Mouse (Mus musculus) splenic B cell, adult 2 months (primary cell): ENCODE measurements around the gene Elovl6.
A peak's percentile ranks its signal among the peaks of the same experiment; 100 is the strongest.

ENCODE experiments used
- DNase-seq: peaks from one replicate; pipeline ENCODE4 v3.0.0-alpha.2; 2011; ENCODE audit warnings: low read depth, low spot score
- H3K27me3 ChIP-seq: 2 replicates; pipeline ENCODE4 v1.6.1; 2012; ENCODE audit warnings: mild to moderate bottlenecking, low read length, moderate library complexity, mixed read lengths; ENCODE audit not compliant: control insufficient read depth, poor library complexity, insufficient read depth, severe bottlenecking
- H3K36me3 ChIP-seq: 2 replicates; pipeline ENCODE4 v1.6.1; 2012; ENCODE audit warnings: mild to moderate bottlenecking, low read length, moderate library complexity, mixed read lengths; ENCODE audit not compliant: control insufficient read depth, poor library complexity, insufficient read depth, severe bottlenecking

The Elovl6 gene

GRCm38 (mm10) chr3:129620802-129621201 lies 88.6 kb downstream of the Elovl6 start:
- H3K27me3 ChIP-seq: no peaks in the 10 kb centered on the region
- DNase-seq: no peak
- H3K36me3 ChIP-seq: no peaks in the 10 kb centered on the region; the same call in 1 of the 2 replicates

DNA sequence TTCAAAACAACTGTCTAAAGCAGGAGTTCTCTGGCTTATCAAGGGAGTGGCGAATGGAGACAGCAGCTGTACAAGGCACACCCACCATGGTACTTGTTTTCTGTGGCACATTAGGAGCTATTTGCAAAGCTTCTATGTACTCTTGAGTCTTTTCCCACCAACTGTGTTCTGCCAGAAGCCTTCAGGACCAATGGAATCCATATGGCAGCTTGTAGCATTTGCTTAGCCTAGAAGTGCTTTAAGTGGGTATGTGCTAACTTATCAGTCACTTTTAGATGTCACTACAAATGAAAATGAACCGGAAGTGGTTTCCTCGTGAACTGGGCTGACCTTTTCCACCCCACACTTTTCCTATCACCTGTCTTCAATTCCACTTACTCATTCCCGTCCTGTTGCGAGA lies 89.1 kb downstream of the Elovl6 start:
- H3K27me3 ChIP-seq: no peaks in the 10 kb centered on the region
- no peak for DNase-seq
- no peaks in the 10 kb centered on the region; the same call in 1 of the 2 replicates for H3K36me3 ChIP-seq

GRCm38 (mm10) chr3:129622120-129622519 lies 90.0 kb downstream of the Elovl6 start:
- DNase-seq: peak; percentile 26
- Histone ChIP-seq H3K27me3 (no peaks in the 10 kb centered on the region), H3K36me3 (no peaks in the 10 kb centered on the region; the same call in 1 of the 2 replicates)

DNA sequence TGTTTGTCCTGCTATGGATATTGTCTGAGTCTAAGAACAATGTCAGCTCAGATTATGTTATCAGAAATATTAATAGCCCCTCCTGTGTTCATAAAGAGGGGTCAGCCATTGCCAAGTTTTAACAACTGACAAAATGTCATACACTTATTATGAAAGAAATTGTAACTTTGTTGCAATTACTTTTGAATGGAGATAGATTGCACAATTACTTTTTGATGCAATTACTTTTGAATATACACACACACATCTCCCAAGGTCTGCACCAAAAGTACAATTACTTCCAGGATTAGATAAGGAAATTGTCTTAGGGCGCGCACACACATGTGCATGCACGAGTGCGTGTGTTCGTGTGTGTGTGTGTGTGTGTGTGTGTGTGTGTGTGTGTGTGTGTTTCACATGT lies 90.5 kb downstream of the Elovl6 start:
- DNase-seq: no peak
- Histone ChIP-seq H3K36me3 (no peaks in the 10 kb centered on the region), H3K27me3 (no peaks in the 10 kb centered on the region)

DNA sequence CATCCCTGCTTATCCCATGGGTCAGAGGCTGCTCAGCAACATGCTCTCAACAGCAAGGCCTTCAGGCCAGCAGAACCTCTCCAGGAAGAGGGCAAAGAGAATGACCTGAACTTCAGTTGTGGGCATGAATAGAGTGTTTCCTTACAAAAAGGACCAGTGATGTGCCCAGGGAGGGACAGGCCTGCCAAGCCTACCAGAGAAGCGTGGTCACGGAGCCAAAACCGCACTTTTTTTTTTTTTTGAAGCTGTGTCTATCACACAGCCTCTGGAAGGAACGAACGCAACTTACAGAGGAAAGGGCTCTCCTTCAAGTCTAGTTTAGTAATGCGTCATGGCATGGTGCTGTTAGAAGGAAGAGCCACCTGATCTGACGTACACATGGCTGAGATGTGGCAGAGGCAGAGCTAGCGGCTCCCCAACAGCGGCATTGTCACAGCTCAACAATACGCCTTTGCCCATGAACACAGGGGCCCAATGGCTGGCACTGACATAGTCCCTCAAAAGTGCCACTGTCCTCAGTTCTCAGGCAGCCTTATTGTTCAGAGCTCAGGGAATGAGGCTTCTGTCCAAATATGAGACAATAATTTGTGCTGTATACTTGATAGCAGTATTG lies 92.1 kb downstream of the Elovl6 start:
- Histone ChIP-seq H3K27me3 (no peaks in the 10 kb centered on the region), H3K36me3 (no peaks in the 10 kb centered on the region)
- no peak for DNase-seq

- H3K36me3 ChIP-seq: no peaks in the 10 kb centered on the region
- no peak for DNase-seq
These were observed 95.1 kb downstream of the Elovl6 start for GRCm38 (mm10) chr3:129627281-129627680.

GRCm38 (mm10) chr3:129631018-129631417 lies 98.9 kb downstream of the Elovl6 start:
- no peaks in the 10 kb centered on the region for H3K27me3 ChIP-seq
- H3K36me3 ChIP-seq: no peaks in the 10 kb centered on the region
- DNase-seq: no peak

More at GRCm38 (mm10) chr3:129627281-129627680, 95.1 kb downstream of the Elovl6 start:
- H3K27me3 ChIP-seq: no peaks in the 10 kb centered on the region

GRCm38 (mm10) chr3:129631857-129632256 lies 99.7 kb downstream of the Elovl6 start:
- no peak for DNase-seq
- Histone ChIP-seq H3K36me3 (no peaks in the 10 kb centered on the region), H3K27me3 (no peaks in the 10 kb centered on the region)

- Histone ChIP-seq H3K36me3 (no peaks in the 10 kb centered on the region), H3K27me3 (no peaks in the 10 kb centered on the region)
- DNase-seq: no peak
These were observed 101.4 kb downstream of the Elovl6 start for GRCm38 (mm10) chr3:129633518-129633917.

- peak; percentile 16 for DNase-seq
- Histone ChIP-seq H3K36me3 (no peaks in the 10 kb centered on the region), H3K27me3 (no peaks in the 10 kb centered on the region)
These were observed 102.2 kb downstream of the Elovl6 start for GRCm38 (mm10) chr3:129634260-129634901.

- DNase-seq: no peak
- H3K27me3 ChIP-seq: no peaks in the 10 kb centered on the region
These were observed 105.3 kb downstream of the Elovl6 start for GRCm38 (mm10) chr3:129637446-129637845.

GRCm38 (mm10) chr3:129639701-129640100 lies 107.5 kb downstream of the Elovl6 start:
- no peak for DNase-seq
- Histone ChIP-seq H3K36me3 (no peaks in the 10 kb centered on the region), H3K27me3 (no peaks in the 10 kb centered on the region)

More at GRCm38 (mm10) chr3:129637446-129637845, 105.3 kb downstream of the Elovl6 start:
- no peaks in the 10 kb centered on the region for H3K36me3 ChIP-seq

DNA sequence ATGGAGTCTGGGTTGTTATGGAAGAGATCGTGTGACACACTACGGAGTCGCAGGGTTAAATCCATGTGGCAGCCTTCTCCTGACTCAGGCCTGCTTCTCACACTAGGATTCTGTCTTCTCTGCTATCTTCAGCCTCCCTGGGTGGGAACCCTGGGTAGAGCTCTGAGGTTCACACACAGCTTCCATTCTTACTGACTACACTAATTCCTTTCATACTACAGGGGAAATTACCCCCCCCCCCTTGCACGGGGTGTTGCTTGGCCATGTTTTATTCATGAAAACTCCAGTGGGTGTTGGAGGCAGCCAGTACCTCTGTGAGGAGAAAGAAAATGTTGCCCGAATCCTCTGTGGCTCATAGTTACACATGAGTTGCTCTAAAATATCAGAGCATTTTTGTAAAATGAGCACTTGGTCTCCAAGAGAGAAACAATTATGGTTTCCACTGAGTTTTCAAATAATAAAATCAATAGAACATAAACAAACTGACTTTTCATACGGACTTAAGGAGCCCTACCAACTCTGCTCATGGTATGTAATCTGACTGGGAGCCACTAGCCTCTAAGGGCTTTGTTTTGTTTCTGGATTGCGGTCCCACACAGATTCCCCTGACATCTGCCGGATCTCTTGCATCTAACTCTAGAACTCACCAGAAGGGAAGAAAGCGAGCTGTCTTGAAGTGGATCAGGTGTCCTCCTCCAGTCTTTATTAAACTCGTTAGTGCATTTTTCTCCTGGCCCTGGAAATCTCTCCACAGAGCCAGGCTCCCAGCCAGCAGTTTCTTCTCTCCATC lies 108.3 kb downstream of the Elovl6 start:
- H3K36me3 ChIP-seq: no peaks in the 10 kb centered on the region
- no peaks in the 10 kb centered on the region for H3K27me3 ChIP-seq
- no peak for DNase-seq

GRCm38 (mm10) chr3:129641621-129642020 lies 109.5 kb downstream of the Elovl6 start:
- H3K27me3 ChIP-seq: no peaks in the 10 kb centered on the region
- H3K36me3 ChIP-seq: no peaks in the 10 kb centered on the region

DNA sequence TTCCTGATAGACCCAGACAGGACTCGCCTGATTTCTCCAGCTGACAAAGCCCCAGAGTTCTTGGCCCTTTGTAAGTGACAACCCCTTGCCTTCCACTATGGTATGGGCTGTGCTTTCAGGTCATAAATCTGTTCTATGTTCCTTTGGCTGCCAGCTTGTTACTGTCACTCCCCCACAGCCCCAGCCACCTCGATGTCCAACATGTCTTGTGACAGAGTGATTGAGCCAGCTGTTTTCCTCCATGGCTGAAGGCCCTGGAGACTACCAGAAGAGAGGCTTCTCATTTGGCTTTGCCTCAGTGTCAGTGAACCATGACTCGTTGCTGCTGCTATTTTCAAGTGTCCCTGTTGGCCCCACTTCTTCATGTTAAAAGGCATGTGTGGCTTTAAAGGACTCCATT lies 113.3 kb downstream of the Elovl6 start:
- Histone ChIP-seq H3K27me3 (no peaks in the 10 kb centered on the region), H3K36me3 (no peaks in the 10 kb centered on the region)
- no peak for DNase-seq

More at GRCm38 (mm10) chr3:129641621-129642020, 109.5 kb downstream of the Elovl6 start:
- DNase-seq: no peak
